Mouse (Mus musculus) small intestine, adult 2 months (tissue): ENCODE measurements at regions not wholly inside any gene's neighbourhood (a gene's known extent, or its start where the extent isn't known, plus 50 kb on each side); places are given as distances from the start of the nearest gene placed in this dataset.

Source experiments
- CTCF ChIP-seq: fragments of 200-500 bp; IDR thresholded peaks from 2 replicates; pipeline ENCODE4 v1.5.1; 2012; ENCODE audit warnings: low read depth, mild to moderate bottlenecking, control low read depth, inconsistent platforms, low read length, moderate library complexity, mixed read lengths; ENCODE audit not compliant: insufficient replicate concordance, insufficient read length; ENCODE audit errors: extremely low read depth
- POLR2A ChIP-seq: fragments of 200-500 bp; IDR thresholded peaks from 2 replicates; pipeline ENCODE4 v1.6.1; 2012; ENCODE audit warnings: low read depth, mild to moderate bottlenecking, control low read depth, inconsistent platforms, low read length, moderate library complexity

DNA sequence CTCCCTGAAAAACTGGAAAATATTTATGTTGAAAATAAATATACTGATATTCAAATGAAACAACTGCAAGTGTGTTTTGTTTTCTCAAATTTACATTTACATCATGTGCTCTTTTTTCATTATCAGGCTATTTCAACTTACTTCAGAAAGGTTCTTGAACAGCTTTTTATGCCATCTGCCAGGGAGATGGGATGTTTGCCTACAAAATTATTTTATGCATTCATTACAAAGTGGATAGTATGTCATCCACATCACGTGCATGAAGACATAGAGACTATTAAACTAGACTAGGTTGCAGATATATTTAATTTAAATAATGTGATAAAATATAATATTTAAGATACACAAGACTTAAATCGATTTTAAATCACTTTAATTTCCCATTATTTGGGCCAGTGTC is 1165.5 kb upstream of the Pcdh20 start:
- TF ChIP-seq CTCF (no peak), POLR2A (no peak)
